Mouse (Mus musculus): ENCODE data around the gene Tpsb2.

Tpsb2 gene

GRCm38 (mm10) chr17:25345462-25345861 lies 20.6 kb upstream of the Tpsb2 start, which contains the start of gene Tpsab1:
Gene Tpsab1, minus strand, starts transcription at chr17:25345562.
- no peak within 1 kb of the TSS for H3K4me3 ChIP-seq (replicated peaks; ENCODE audit: low read length)
- no peaks in the 10 kb centered on the region for H3K36me3 ChIP-seq (ENCODE audit: insufficient read depth, low read length)
- H3K9me3 ChIP-seq (ENCODE audit: low read length) = no peaks in the 10 kb centered on the region
- no peaks in the 10 kb centered on the region for H3K4me1 ChIP-seq (replicated peaks; ENCODE audit: low read depth, low read length)
- no peaks in the 10 kb centered on the region for H3K27me3 ChIP-seq (ENCODE audit: insufficient read depth, low read length)
- TF ChIP-seq NANOG (IDR thresholded peaks at IDR 0.05; ENCODE audit: borderline replicate concordance, low read length) (no peak), CTCF (conservative IDR thresholded peaks at IDR 0.05; ENCODE audit: low read length) (no peak)

GRCm38 (mm10) chr17:25361291-25361690 lies 4.8 kb upstream of the Tpsb2 start:
- Histone ChIP-seq H3K4me3 (replicated peaks; ENCODE audit: low read length) (no peak overlapping the region), H3K27me3 (ENCODE audit: insufficient read depth, low read length) (0 out of 2 replicates have a peak, but pooled peaks cover 3% of the 10 kb centered on the region), H3K4me1 (replicated peaks; ENCODE audit: low read depth, low read length) (peaks cover 3% of the 10 kb centered on the region; the same call in 1 of the 2 replicates), H3K36me3 (ENCODE audit: insufficient read depth, low read length) (no peaks in the 10 kb centered on the region), H3K9me3 (ENCODE audit: low read length) (no peaks in the 10 kb centered on the region)
- TF ChIP-seq CTCF (conservative IDR thresholded peaks at IDR 0.05; ENCODE audit: low read length) (no peak), NANOG (IDR thresholded peaks at IDR 0.05; ENCODE audit: borderline replicate concordance, low read length) (no peak), POU5F1 (IDR thresholded peaks at IDR 0.05; ENCODE audit: borderline replicate concordance, low read length) (no peak)

- Histone ChIP-seq H3K27me3 (ENCODE audit: insufficient read depth, low read length) (0 out of 2 replicates have a peak, but pooled peaks cover 3% of the 10 kb centered on the region), H3K4me3 (replicated peaks; ENCODE audit: low read length) (no peak overlapping the region), H3K36me3 (ENCODE audit: insufficient read depth, low read length) (no peaks in the 10 kb centered on the region), H3K4me1 (replicated peaks; ENCODE audit: low read depth, low read length) (peaks cover 3% of the 10 kb centered on the region; the same call in 1 of the 2 replicates), H3K9me3 (ENCODE audit: low read length) (no peaks in the 10 kb centered on the region)
- no peak for TF ChIP-seq POU5F1 (IDR thresholded peaks at IDR 0.05; ENCODE audit: borderline replicate concordance, low read length)
- no peak for TF ChIP-seq NANOG (IDR thresholded peaks at IDR 0.05; ENCODE audit: borderline replicate concordance, low read length)
- peak; percentile 69 for TF ChIP-seq CTCF (conservative IDR thresholded peaks at IDR 0.05; ENCODE audit: low read length)
Observed at GRCm38 (mm10) chr17:25363726-25364125, 2.4 kb upstream of the Tpsb2 start.

- Histone ChIP-seq H3K4me1 (replicated peaks; ENCODE audit: low read depth, low read length) (peaks cover 14% of the 10 kb centered on the region; the same call in 1 of the 2 replicates), H3K9me3 (ENCODE audit: low read length) (no peaks in the 10 kb centered on the region), H3K36me3 (ENCODE audit: insufficient read depth, low read length) (no peaks in the 10 kb centered on the region), H3K4me3 (replicated peaks; ENCODE audit: low read length) (no peak within 1 kb of the TSS), H3K27me3 (ENCODE audit: insufficient read depth, low read length) (peaks cover 15% of the 10 kb centered on the region; the same call in 1 of the 2 replicates)
- TF ChIP-seq NANOG (IDR thresholded peaks at IDR 0.05; ENCODE audit: borderline replicate concordance, low read length) = no peak
- no peak for TF ChIP-seq CTCF (conservative IDR thresholded peaks at IDR 0.05; ENCODE audit: low read length)
- TF ChIP-seq POU5F1 (IDR thresholded peaks at IDR 0.05; ENCODE audit: borderline replicate concordance, low read length) = no peak
Observed at GRCm38 (mm10) chr17:25368973-25369372, 2.9 kb downstream of the Tpsb2 start, which contains the start of gene Tpsg1. Gene Tpsg1, plus strand, starts transcription at chr17:25369273.

GRCm38 (mm10) chr17:25372491-25372890 lies 6.4 kb downstream of the Tpsb2 start:
- Histone ChIP-seq H3K27me3 (ENCODE audit: insufficient read depth, low read length) (peaks cover 11% of the 10 kb centered on the region; the same call in 1 of the 2 replicates), H3K9me3 (ENCODE audit: low read length) (no peaks in the 10 kb centered on the region), H3K4me1 (replicated peaks; ENCODE audit: low read depth, low read length) (peaks cover 24% of the 10 kb centered on the region; the same call in 1 of the 2 replicates), H3K36me3 (ENCODE audit: insufficient read depth, low read length) (no peaks in the 10 kb centered on the region), H3K4me3 (replicated peaks; ENCODE audit: low read length) (no peak overlapping the region)
- no peak for TF ChIP-seq NANOG (IDR thresholded peaks at IDR 0.05; ENCODE audit: borderline replicate concordance, low read length)
- no peak for TF ChIP-seq POU5F1 (IDR thresholded peaks at IDR 0.05; ENCODE audit: borderline replicate concordance, low read length)

- no peaks in the 10 kb centered on the region for H3K36me3 ChIP-seq (ENCODE audit: insufficient read depth, low read length)
- H3K27me3 ChIP-seq (ENCODE audit: insufficient read depth, low read length) = peaks cover 11% of the 10 kb centered on the region; the same call in 1 of the 2 replicates
- peak overlapping the region; percentile 52 for H3K4me3 ChIP-seq (replicated peaks; ENCODE audit: low read length)
- H3K4me1 ChIP-seq (replicated peaks; ENCODE audit: low read depth, low read length) = peaks cover 29% of the 10 kb centered on the region
- peak; percentile 9; the same call in 1 of the 2 replicates for TF ChIP-seq CTCF (conservative IDR thresholded peaks at IDR 0.05; ENCODE audit: low read length)
- no peak for TF ChIP-seq POU5F1 (IDR thresholded peaks at IDR 0.05; ENCODE audit: borderline replicate concordance, low read length)
- no peaks in the 10 kb centered on the region for H3K9me3 ChIP-seq (ENCODE audit: low read length)
Observed at GRCm38 (mm10) chr17:25374011-25374410, 7.9 kb downstream of the Tpsb2 start.

- H3K4me1 ChIP-seq (replicated peaks; ENCODE audit: low read depth, low read length) = peaks cover 17% of the 10 kb centered on the region
- no peaks in the 10 kb centered on the region for H3K36me3 ChIP-seq (ENCODE audit: insufficient read depth, low read length)
- TF ChIP-seq POU5F1 (IDR thresholded peaks at IDR 0.05; ENCODE audit: borderline replicate concordance, low read length) (no peak), CTCF (conservative IDR thresholded peaks at IDR 0.05; ENCODE audit: low read length) (no peak), NANOG (IDR thresholded peaks at IDR 0.05; ENCODE audit: borderline replicate concordance, low read length) (no peak)
- H3K4me3 ChIP-seq (replicated peaks; ENCODE audit: low read length) = no peak overlapping the region
- peaks cover 11% of the 10 kb centered on the region for H3K27me3 ChIP-seq (ENCODE audit: insufficient read depth, low read length)
- no peaks in the 10 kb centered on the region for H3K9me3 ChIP-seq (ENCODE audit: low read length)
Observed at GRCm38 (mm10) chr17:25394526-25394925, 28.4 kb downstream of the Tpsb2 start.

GRCm38 (mm10) chr17:25397804-25398519 lies 31.9 kb downstream of the Tpsb2 start:
- Histone ChIP-seq H3K36me3 (ENCODE audit: insufficient read depth, low read length) (no peaks in the 10 kb centered on the region), H3K4me3 (replicated peaks; ENCODE audit: low read length) (no peak overlapping the region; the same call in 1 of the 2 replicates), H3K4me1 (replicated peaks; ENCODE audit: low read depth, low read length) (peaks cover 4% of the 10 kb centered on the region), H3K27me3 (ENCODE audit: insufficient read depth, low read length) (peaks cover 14% of the 10 kb centered on the region), H3K9me3 (ENCODE audit: low read length) (no peaks in the 10 kb centered on the region)
- TF ChIP-seq NANOG (IDR thresholded peaks at IDR 0.05; ENCODE audit: borderline replicate concordance, low read length) (no peak), CTCF (conservative IDR thresholded peaks at IDR 0.05; ENCODE audit: low read length) (peak; percentile 77)

- Histone ChIP-seq H3K36me3 (ENCODE audit: insufficient read depth, low read length) (no peaks in the 10 kb centered on the region), H3K4me1 (replicated peaks; ENCODE audit: low read depth, low read length) (peaks cover 4% of the 10 kb centered on the region), H3K4me3 (replicated peaks; ENCODE audit: low read length) (no peak overlapping the region; the same call in 1 of the 2 replicates), H3K9me3 (ENCODE audit: low read length) (no peaks in the 10 kb centered on the region), H3K27me3 (ENCODE audit: insufficient read depth, low read length) (peaks cover 17% of the 10 kb centered on the region)
- TF ChIP-seq CTCF (conservative IDR thresholded peaks at IDR 0.05; ENCODE audit: low read length) = no peak
Observed at GRCm38 (mm10) chr17:25398520-25398838, 32.4 kb downstream of the Tpsb2 start.
